Mouse (Mus musculus): ENCODE data around the gene Hepacam2. TPM values are rescaled to one million over a fixed set of nuclear protein-coding genes. Genes with fewer than 3 reads are reported as not detected.

The Hepacam2 gene
- total RNA-seq (2023; ENCODE audit: inconsistent age) = 12.9 to 17.4 TPM (median 15.6 TPM) in 4 replicates

GRCm38 (mm10) chr6:3498162-3498848 is at the start of gene Hepacam2, which contains the start of gene Vps50:
Gene Hepacam2 (minus strand): TSS chr6:3498298.
Gene Vps50 (plus strand): TSS chr6:3498382.

Other genes with a start within 250 kb of the Hepacam2 start
- 153 to 171 TPM (median 164 TPM) in 4 replicates for gene Samd9l, start 98.7 kb downstream of the Hepacam2 start, total RNA-seq (2023; ENCODE audit: inconsistent age)
- gene Vps50, start 84 bp upstream of the Hepacam2 start, total RNA-seq (2023; ENCODE audit: inconsistent age) = 19.6 to 24.5 TPM (median 20.4 TPM) in 4 replicates